Mouse (Mus musculus) T-helper 2 cell (primary cell): ENCODE measurements around the gene Megf8.

Experiments used
- in situ Hi-C: fragments of 300-600 bp; cut with MboI, MseI; formaldehyde crosslinking; loops from one replicate; pipeline ENCODE4 v1.15.1; 2025; ENCODE audit warnings: high pct_unique_total_duplicates

Megf8 gene

GRCm38 (mm10) chr7:25380392-25381283, 63.7 kb downstream of the Megf8 start:
- in situ Hi-C loops = loop anchor here (25.0 kb wide), 1 partner anchor 1957 kb away; the partner anchor contains the start of gene Ltbp4

GRCm38 (mm10) chr7:25381284-25381680, 64.3 kb downstream of the Megf8 start:
- in situ Hi-C loops = loop anchor here (25.0 kb wide), 1 partner anchor 1956 kb away; the partner anchor contains the start of gene Ltbp4

GRCm38 (mm10) chr7:25382541-25382940, 65.6 kb downstream of the Megf8 start:
- in situ Hi-C loops = loop anchor here (25.0 kb wide), 1 partner anchor 1955 kb away; the partner anchor contains the start of gene Ltbp4

- in situ Hi-C loops = loop anchor here (25.0 kb wide), 1 partner anchor 1954 kb away; the partner anchor contains the start of gene Ltbp4
Observed at GRCm38 (mm10) chr7:25383385-25383784, 66.4 kb downstream of the Megf8 start.

- in situ Hi-C loops = loop anchor here (25.0 kb wide), 1 partner anchor 1953 kb away; the partner anchor contains the start of gene Ltbp4
Observed at GRCm38 (mm10) chr7:25383891-25384290, 66.9 kb downstream of the Megf8 start.

GRCm38 (mm10) chr7:25384318-25384717, 67.4 kb downstream of the Megf8 start:
- in situ Hi-C loops = loop anchor here (25.0 kb wide), 1 partner anchor 1953 kb away; the partner anchor contains the start of gene Ltbp4

GRCm38 (mm10) chr7:25384818-25385217, 67.9 kb downstream of the Megf8 start:
- in situ Hi-C loops = loop anchor here (25.0 kb wide), 1 partner anchor 1952 kb away; the partner anchor contains the start of gene Ltbp4

- in situ Hi-C loops = loop anchor here (25.0 kb wide), 1 partner anchor 1952 kb away; the partner anchor contains the start of gene Ltbp4
Observed at GRCm38 (mm10) chr7:25385259-25385658, 68.3 kb downstream of the Megf8 start.

GRCm38 (mm10) chr7:25385850-25386555, 69.0 kb downstream of the Megf8 start:
- in situ Hi-C loops = loop anchor here (25.0 kb wide), 1 partner anchor 1951 kb away; the partner anchor contains the start of gene Ltbp4

GRCm38 (mm10) chr7:25387811-25388440, 71.0 kb downstream of the Megf8 start:
- in situ Hi-C loops = loop anchor here (25.0 kb wide), 1 partner anchor 1949 kb away; the partner anchor contains the start of gene Ltbp4

- in situ Hi-C loops = loop anchor here (25.0 kb wide), 1 partner anchor 1948 kb away; the partner anchor contains the start of gene Ltbp4
Observed at GRCm38 (mm10) chr7:25388916-25389315, 72.0 kb downstream of the Megf8 start.

- in situ Hi-C loops = loop anchor here (10.0 to 25.0 kb wide), 2 partner anchors 1005 to 1947 kb away; partner anchors contain the start of gene Ltbp4
Observed at GRCm38 (mm10) chr7:25390054-25390770, 73.2 kb downstream of the Megf8 start.

GRCm38 (mm10) chr7:25390986-25391385, 74.0 kb downstream of the Megf8 start:
- in situ Hi-C loops = loop anchor here (10.0 to 25.0 kb wide), 2 partner anchors 1006 to 1946 kb away; partner anchors contain the start of gene Ltbp4

GRCm38 (mm10) chr7:25391856-25392453, 75.0 kb downstream of the Megf8 start:
- in situ Hi-C loops = loop anchor here (10.0 to 25.0 kb wide), 2 partner anchors 1007 to 1945 kb away; partner anchors contain the start of gene Ltbp4

GRCm38 (mm10) chr7:25392851-25393250, 75.9 kb downstream of the Megf8 start:
- in situ Hi-C loops = loop anchor here (10.0 to 25.0 kb wide), 2 partner anchors 1008 to 1944 kb away; partner anchors contain the start of gene Ltbp4

- in situ Hi-C loops = loop anchor here (10.0 to 25.0 kb wide), 2 partner anchors 1009 to 1944 kb away; partner anchors contain the start of gene Ltbp4
Observed at GRCm38 (mm10) chr7:25393451-25394210, 76.7 kb downstream of the Megf8 start.

GRCm38 (mm10) chr7:25394754-25395153, 77.8 kb downstream of the Megf8 start:
- in situ Hi-C loops = loop anchor here (10.0 to 25.0 kb wide), 2 partner anchors 1010 to 1943 kb away; partner anchors contain the start of gene Ltbp4

GRCm38 (mm10) chr7:25395186-25395557, 78.2 kb downstream of the Megf8 start:
- in situ Hi-C loops = loop anchor here (10.0 to 25.0 kb wide), 2 partner anchors 1010 to 1942 kb away; partner anchors contain the start of gene Ltbp4
